Mouse (Mus musculus): ENCODE data around the gene Scai.

Scai gene

GRCm38 (mm10) chr2:39190561-39191056, at the start of gene Scai:
Gene Scai, minus strand, starts transcription at chr2:39190734.
- peak; percentile 98 to 99 for DNase-seq

- DNase-seq: no peak
These were observed 36.2 kb upstream of the Scai start for GRCm38 (mm10) chr2:39226731-39227130.

GRCm38 (mm10) chr2:39226019-39226640, 35.6 kb upstream of the Scai start, which contains the start of gene Ppp6c:
Gene Ppp6c, minus strand, starts transcription at chr2:39226451.
- DNase-seq: peak; percentile 94 to 95

GRCm38 (mm10) chr2:39225331-39226018, 34.9 kb upstream of the Scai start:
- peak in 1 of 2 experiments; percentile 37 for DNase-seq

GRCm38 (mm10) chr2:39224621-39225020, 34.1 kb upstream of the Scai start:
- no peak for DNase-seq

GRCm38 (mm10) chr2:39220010-39220409, 29.5 kb upstream of the Scai start:
- DNase-seq: peak in 1 of 2 experiments; percentile 31

- no peak for DNase-seq
These were observed 28.5 kb upstream of the Scai start for GRCm38 (mm10) chr2:39219034-39219433.

GRCm38 (mm10) chr2:39217150-39217549, 26.6 kb upstream of the Scai start:
- no peak for DNase-seq

GRCm38 (mm10) chr2:39210738-39211137, 20.2 kb upstream of the Scai start:
- DNase-seq: no peak

GRCm38 (mm10) chr2:39203359-39203758, 12.8 kb upstream of the Scai start:
- no peak for DNase-seq

GRCm38 (mm10) chr2:39194809-39195208, 4.3 kb upstream of the Scai start:
- DNase-seq: no peak

GRCm38 (mm10) chr2:39189961-39190560, 473 bp downstream of the Scai start:
- DNase-seq: peak in 1 of 2 experiments; percentile 73

- no peak for DNase-seq
These were observed 4.6 kb downstream of the Scai start for GRCm38 (mm10) chr2:39185942-39186341.

- no peak for DNase-seq
These were observed 6.9 kb downstream of the Scai start for GRCm38 (mm10) chr2:39183587-39183986.

GRCm38 (mm10) chr2:39160996-39161395, 29.5 kb downstream of the Scai start:
- DNase-seq: no peak

GRCm38 (mm10) chr2:39157916-39158315, 32.6 kb downstream of the Scai start:
- DNase-seq: peak in 1 of 2 experiments; percentile 23

GRCm38 (mm10) chr2:39156821-39157220, 33.7 kb downstream of the Scai start:
- DNase-seq: no peak

- no peak for DNase-seq
These were observed 39.6 kb downstream of the Scai start for GRCm38 (mm10) chr2:39150943-39151342.

GRCm38 (mm10) chr2:39148075-39148474, 42.5 kb downstream of the Scai start:
- no peak for DNase-seq

GRCm38 (mm10) chr2:39146469-39146868, 44.1 kb downstream of the Scai start:
- no peak for DNase-seq

GRCm38 (mm10) chr2:39142357-39142948, 48.1 kb downstream of the Scai start:
- peak; percentile 18 to 37 for DNase-seq

- peak; percentile 39 to 53 for DNase-seq
These were observed 49.7 kb downstream of the Scai start for GRCm38 (mm10) chr2:39140586-39141455.
